Mouse (Mus musculus) heart, embryonic 11.5 days (tissue): ENCODE data around the gene Ifitm2. TPM values are rescaled to one million over a fixed set of nuclear protein-coding genes. Genes with fewer than 3 reads are reported as not detected.
"Not testable (repeated sequence)": the region's sequence is repeated elsewhere in the genome, so short reads cannot be mapped to it uniquely, and the experiment has no call there.

ENCODE experiments used
- ATAC-seq: fragments of 200-750 bp; cut with Nextera tagmentation; replicated peaks from 2 replicates; pipeline ENCODE4 v1.8.0; 2017; ENCODE audit warnings: moderate library complexity; ENCODE audit not compliant: insufficient number of reproducible peaks, low FRiP score, low TSS enrichment
- H3K27ac ChIP-seq: fragments of 300-500 bp; sonication (generic); 2 replicates; pipeline ENCODE4 v1.5.1; 2014; ENCODE audit warnings: mild to moderate bottlenecking, low read depth, low read length
- H3K27me3 ChIP-seq: fragments of 300-500 bp; sonication (generic); 2 replicates; pipeline ENCODE4 v1.6.1; 2014; ENCODE audit warnings: mild to moderate bottlenecking, low read length, mixed read lengths; ENCODE audit not compliant: control insufficient read depth, insufficient read depth
- H3K36me3 ChIP-seq: fragments of 300-500 bp; sonication (generic); 2 replicates; pipeline ENCODE4 v1.6.1; 2014; ENCODE audit warnings: mild to moderate bottlenecking, low read length, moderate library complexity, mixed read lengths; ENCODE audit not compliant: control insufficient read depth, insufficient read depth
- H3K4me1 ChIP-seq: fragments of 300-500 bp; sonication (generic); 2 replicates; pipeline ENCODE4 v1.6.1; 2014; ENCODE audit warnings: low read length; ENCODE audit not compliant: control insufficient read depth, insufficient read depth
- H3K4me2 ChIP-seq: fragments of 300-500 bp; sonication (generic); 2 replicates; pipeline ENCODE4 v1.6.1; 2014; ENCODE audit warnings: mild to moderate bottlenecking, moderate library complexity
- H3K4me3 ChIP-seq: fragments of 300-500 bp; sonication (generic); 2 replicates; pipeline ENCODE4 v1.5.1; 2014; ENCODE audit warnings: low read depth, low read length
- H3K9ac ChIP-seq: fragments of 300-500 bp; sonication (generic); 2 replicates; pipeline ENCODE4 v1.6.1; 2014; ENCODE audit warnings: mild to moderate bottlenecking, low read depth, low read length, moderate library complexity
- H3K9me3 ChIP-seq: fragments of 300-500 bp; sonication (generic); replicated peaks from 2 replicates; pipeline ENCODE4 v1.6.1; 2016; ENCODE audit warnings: low read length; ENCODE audit not compliant: control insufficient read depth
- WGBS: fragments of 180-500 bp; shearing (Covaris S2); extraction: QIAGEN DNeasy Blood & Tissue Kit; methylation state at CpG from one replicate; pipeline ENCODE4 v1.1.7; 2014; ENCODE audit not compliant: insufficient replicate concordance; 5-methylcytosine and 5-hydroxymethylcytosine counted together
- polyA plus RNA-seq: library from polyadenylated mRNA; unstranded; fragments of >200 nt; fragmentation: Nextera tagmentation; extraction: Ambion mirVana; gene quantifications from 2 replicates; pipeline ENCODE4 v1.2.1, GENCODE M21; 2014

The Ifitm2 gene
- polyA plus RNA-seq, 1 experiment from 2014 or later, result 420 TPM

GRCm38 (mm10) chr7:140990185-140990584 is 34.4 kb upstream of the Ifitm2 start:
- Histone ChIP-seq H3K27me3 (0 out of 2 replicates have a peak, but pooled peaks cover 6% of the 10 kb centered on the region), H3K36me3 (no peaks in the 10 kb centered on the region), H3K4me1 (no peaks in the 10 kb centered on the region), H3K27ac (no peak overlapping the region), H3K4me3 (no peak overlapping the region), H3K9me3 (no peaks in the 10 kb centered on the region), H3K9ac (no peak overlapping the region), H3K4me2 (no peak overlapping the region)
- 63% methylated on average over 6 of the region's 6 CpGs for WGBS
- ATAC-seq, result no peak

- H3K4me1 ChIP-seq, result no peaks in the 10 kb centered on the region
- H3K4me3 ChIP-seq, result no peak overlapping the region
- no peaks in the 10 kb centered on the region for H3K9me3 ChIP-seq
- no peaks in the 10 kb centered on the region for H3K36me3 ChIP-seq
- H3K27ac ChIP-seq, result no peak overlapping the region
- no peak overlapping the region for H3K9ac ChIP-seq
- ATAC-seq, result no peak
- H3K27me3 ChIP-seq, result peaks cover 6% of the 10 kb centered on the region; the same call in 1 of the 2 replicates
- WGBS, result 74% methylated on average over 4 of the region's 4 CpGs
- no peak overlapping the region for H3K4me2 ChIP-seq
Measured at GRCm38 (mm10) chr7:140989022-140989421, 33.2 kb upstream of the Ifitm2 start.

GRCm38 (mm10) chr7:140987182-140988138 is 31.7 kb upstream of the Ifitm2 start:
- Histone ChIP-seq H3K9me3 (no peaks in the 10 kb centered on the region), H3K4me3 (no peak overlapping the region), H3K27me3 (peaks cover 9% of the 10 kb centered on the region; the same call in 1 of the 2 replicates), H3K4me1 (no peaks in the 10 kb centered on the region), H3K4me2 (no peak overlapping the region), H3K9ac (no peak overlapping the region), H3K27ac (no peak overlapping the region), H3K36me3 (no peaks in the 10 kb centered on the region)
- 75% methylated on average over 17 of the region's 17 CpGs for WGBS
- ATAC-seq, result no peak

GRCm38 (mm10) chr7:140982971-140983370 is 27.2 kb upstream of the Ifitm2 start:
- 64% methylated on average over 7 of the region's 7 CpGs for WGBS
- Histone ChIP-seq H3K9ac (no peak overlapping the region), H3K9me3 (no peaks in the 10 kb centered on the region), H3K4me3 (no peak overlapping the region), H3K27ac (no peak overlapping the region), H3K4me1 (no peaks in the 10 kb centered on the region), H3K27me3 (peaks cover 5% of the 10 kb centered on the region; the same call in 1 of the 2 replicates), H3K4me2 (no peak overlapping the region), H3K36me3 (no peaks in the 10 kb centered on the region)
- no peak for ATAC-seq

- no peaks in the 10 kb centered on the region for H3K9me3 ChIP-seq
- no peak overlapping the region for H3K27ac ChIP-seq
- WGBS, result 82% methylated on average over 8 of the region's 8 CpGs
- peaks cover 5% of the 10 kb centered on the region; the same call in 1 of the 2 replicates for H3K27me3 ChIP-seq
- H3K4me3 ChIP-seq, result no peak overlapping the region
- H3K4me2 ChIP-seq, result no peak overlapping the region
- no peak overlapping the region for H3K9ac ChIP-seq
- no peaks in the 10 kb centered on the region for H3K36me3 ChIP-seq
- no peak for ATAC-seq
- no peaks in the 10 kb centered on the region for H3K4me1 ChIP-seq
Measured at GRCm38 (mm10) chr7:140981704-140982103, 25.9 kb upstream of the Ifitm2 start.

DNA sequence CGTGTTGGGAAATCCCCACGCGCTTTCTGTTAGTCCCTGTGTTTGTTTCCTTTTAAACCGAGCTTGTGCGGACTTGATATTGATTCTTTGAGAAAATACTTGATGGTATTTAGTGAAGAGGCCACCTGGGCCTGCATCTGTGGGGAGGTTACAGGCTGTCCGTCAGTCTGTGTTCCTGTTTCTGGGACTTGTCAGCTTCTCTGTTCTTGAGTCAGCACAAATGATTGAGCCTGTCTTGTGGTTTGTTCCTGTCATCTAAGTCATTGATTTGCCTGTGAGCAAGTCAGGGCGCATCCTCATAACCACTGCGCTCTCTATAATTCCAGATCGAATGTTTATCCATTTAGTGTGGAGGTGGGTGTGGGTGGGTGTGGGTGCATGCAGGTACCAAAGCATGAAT is 20.9 kb upstream of the Ifitm2 start:
- WGBS, result 85% methylated on average over 9 of the region's 9 CpGs
- H3K4me3 ChIP-seq, result not testable (repeated sequence)
- H3K27me3 ChIP-seq, result peaks cover 15% of the 10 kb centered on the region

DNA sequence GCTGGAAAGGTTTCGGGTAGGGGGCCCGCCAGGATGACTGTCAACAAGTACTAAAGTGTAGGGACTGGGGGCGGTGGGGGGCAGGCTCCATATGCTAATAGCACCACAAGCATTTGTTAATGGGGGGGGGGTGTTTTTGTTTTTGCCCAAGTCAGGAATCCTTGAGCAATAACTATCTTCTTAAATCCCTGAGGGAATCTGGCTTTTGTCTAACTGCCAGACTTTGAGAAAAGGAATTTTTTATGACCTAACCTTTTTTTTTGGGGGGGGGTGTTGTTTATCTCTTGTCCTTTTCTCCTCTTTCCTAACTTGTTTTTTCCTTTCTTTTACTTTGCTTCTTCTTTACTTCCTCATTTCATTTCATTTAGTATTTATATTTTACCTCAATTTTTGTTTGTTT is 19.7 kb upstream of the Ifitm2 start:
- WGBS, result 30% methylated on average over 3 of the region's 3 CpGs
- Histone ChIP-seq H3K9ac (no peak overlapping the region), H3K4me1 (peaks cover 8% of the 10 kb centered on the region), H3K9me3 (no peaks in the 10 kb centered on the region), H3K4me2 (no peak overlapping the region), H3K36me3 (no peaks in the 10 kb centered on the region), H3K4me3 (no peak overlapping the region), H3K27me3 (peaks cover 16% of the 10 kb centered on the region), H3K27ac (no peak overlapping the region)
- no peak for ATAC-seq

More for the DNA sequence above, 20.9 kb upstream of the Ifitm2 start:
- not testable (repeated sequence) for H3K36me3 ChIP-seq, H3K27ac ChIP-seq, H3K9ac ChIP-seq, H3K4me2 ChIP-seq, H3K9me3 ChIP-seq, H3K4me1 ChIP-seq, ATAC-seq

DNA sequence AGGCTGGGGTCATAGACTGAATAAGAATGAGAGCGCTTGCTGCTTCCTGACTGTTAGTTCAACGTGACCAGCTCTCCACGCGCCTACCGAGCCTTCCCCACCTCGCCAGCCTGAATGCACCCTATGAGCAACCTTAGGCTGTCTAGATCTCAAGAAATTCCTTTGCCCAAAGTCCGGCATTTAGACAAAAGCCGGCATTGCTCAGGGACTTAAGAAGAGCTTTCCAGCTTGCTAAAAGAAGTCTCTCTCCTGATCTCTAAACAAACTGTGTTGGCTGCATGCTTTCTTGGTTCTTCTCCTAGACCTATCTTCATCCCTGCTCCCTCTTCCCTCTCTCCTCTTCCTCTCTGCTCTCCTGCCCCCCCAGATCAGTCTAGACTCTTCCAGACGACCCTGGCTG is 19.2 kb upstream of the Ifitm2 start:
- Histone ChIP-seq H3K4me3 (no peak overlapping the region), H3K27me3 (peaks cover 19% of the 10 kb centered on the region), H3K27ac (no peak overlapping the region), H3K9ac (no peak overlapping the region), H3K36me3 (no peaks in the 10 kb centered on the region), H3K4me1 (peaks cover 8% of the 10 kb centered on the region), H3K4me2 (peak overlapping the region; percentile 37; the same call in 1 of the 2 replicates), H3K9me3 (no peaks in the 10 kb centered on the region)
- ATAC-seq, result no peak
- 15% methylated on average over 9 of the region's 9 CpGs for WGBS
